Mouse (Mus musculus) CH12.LX (cell line): ENCODE results near the gene Tcte3. TPM values are rescaled to one million over a fixed set of nuclear protein-coding genes. Genes with fewer than 3 reads are reported as not detected.
"Not testable (repeated sequence)": the region's sequence is repeated elsewhere in the genome, so short reads cannot be mapped to it uniquely, and the experiment has no call there.

Experiments used
- DNase-seq: peaks from one replicate; pipeline ENCODE4 v3.0.0-alpha.2; 2013; ENCODE audit errors: extremely low read depth
- H3K27ac ChIP-seq: 2 replicates; pipeline ENCODE4 v1.5.1; 2012; ENCODE audit warnings: low read depth, mild to moderate bottlenecking, control low read depth, moderate library complexity; ENCODE audit not compliant: insufficient read depth
- H3K27me3 ChIP-seq: replicated peaks from 2 replicates; pipeline ENCODE3; 2012; ENCODE audit warnings: inconsistent platforms
- H3K36me3 ChIP-seq, 2 experiments: replicated peaks in 1 of 2; 2 replicates each; pipeline versions ENCODE3 to v1.6.1; 2012; ENCODE audit warnings: inconsistent platforms in 1 of 2, low read length in 1 of 2, mild to moderate bottlenecking in 1 of 2, mixed read lengths in 1 of 2, moderate library complexity in 1 of 2; ENCODE audit not compliant: control insufficient read depth in 1 of 2, insufficient read depth in 1 of 2
- H3K4me1 ChIP-seq, 2 experiments: 2 replicates each; pipeline ENCODE4 v1.6.1; 2012; ENCODE audit warnings: inconsistent platforms in 1 of 2, moderate library complexity in 1 of 2; ENCODE audit not compliant: insufficient read depth in 2 of 2, control insufficient read depth in 1 of 2
- H3K4me2 ChIP-seq: 2 replicates; pipeline ENCODE4 v1.6.1; 2012; ENCODE audit warnings: low read depth, mild to moderate bottlenecking, control low read depth; ENCODE audit not compliant: poor library complexity, insufficient read depth, severe bottlenecking
- H3K4me3 ChIP-seq, 3 experiments: fragments of 150-350 bp in 1 of 3; sonication (generic) in 1 of 3; replicated peaks in 1 of 3; 2 replicates each; pipeline versions ENCODE3 to v1.5.1; 2011 to 2012; ENCODE audit warnings: low read depth in 2 of 3, low read length in 2 of 3, mild to moderate bottlenecking in 2 of 3, moderate library complexity in 2 of 3, control low read depth in 1 of 3, improper control_type of control experiment in 1 of 3, inconsistent platforms in 1 of 3, mixed read lengths in 1 of 3; ENCODE audit not compliant: poor library complexity in 1 of 3
- H3K79me2 ChIP-seq: replicated peaks from 2 replicates; pipeline ENCODE4 v1.6.1; 2012; ENCODE audit warnings: mild to moderate bottlenecking, moderate library complexity; ENCODE audit not compliant: control insufficient read depth, poor library complexity, insufficient read depth, severe bottlenecking; ENCODE audit errors: extremely low read depth
- H3K9ac ChIP-seq: 2 replicates; pipeline ENCODE4 v1.6.1; 2012; ENCODE audit warnings: low read depth, mild to moderate bottlenecking, control low read depth, moderate library complexity; ENCODE audit not compliant: insufficient read depth
- H3K9me3 ChIP-seq: replicated peaks from 2 replicates; pipeline ENCODE3; 2012; ENCODE audit warnings: low read length, inconsistent platforms, mixed read lengths
- dilution Hi-C: fragments of 300-500 bp; cut with MboI; formaldehyde crosslinking; loops from 2 replicates; pipeline ENCODE4 v1.14.3; 2020; ENCODE audit warnings: low sequenced_read_pairs; ENCODE audit not compliant: extremely low pct_unique_long_range_greater_than_20kb, extremely low pct_ligation_motif_present
- in situ Hi-C: fragments of 300-500 bp; cut with MboI; formaldehyde crosslinking; loops from 3 replicates; pipeline ENCODE4 v1.14.3; 2019; ENCODE audit warnings: low sequenced_read_pairs, low pct_ligation_motif_present, low pct_unique_long_range_greater_than_20kb, mixed read lengths
- polyA plus RNA-seq: library from polyadenylated mRNA; unstranded; fragments of >175 nt; gene quantifications from 2 replicates; pipeline ENCODE4 v1.2.1, GENCODE M21; 2012; ENCODE audit warnings: low read depth; ENCODE audit not compliant: insufficient read length
- total RNA-seq, 2 experiments: library from RNA; depleted of rRNA; stranded (reverse); fragments of 300-350 nt in 1 of 2; fragments of >200 nt in 1 of 2; gene quantifications; 2 replicates each; pipeline ENCODE4 v1.2.3; 2012 to 2014

Gene Tcte3
- total and polyA plus RNA-seq, 3 experiments: 1.9 to 5.8 TPM; not detected in 1

DNA sequence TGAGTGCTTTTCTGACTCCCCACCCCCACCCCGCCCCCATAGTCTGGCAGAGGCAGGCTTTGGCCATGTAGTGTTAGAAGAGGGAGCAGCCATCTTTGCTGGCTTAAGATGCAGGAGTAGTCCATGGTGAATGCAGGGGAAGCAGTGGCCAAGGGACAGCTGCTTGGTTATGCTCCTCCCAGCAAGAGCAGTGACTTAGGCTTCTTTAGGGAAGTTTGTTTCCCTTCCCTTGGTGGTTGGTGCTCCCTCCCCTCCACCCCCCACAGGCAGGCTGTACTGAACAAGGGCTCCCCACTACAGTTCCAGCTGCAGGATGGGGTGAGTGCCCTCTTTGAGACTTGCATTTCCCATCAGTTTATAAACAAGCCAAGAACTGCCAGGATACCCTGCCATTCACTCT lies 11.5 kb upstream of the Tcte3 start:
- H3K4me1 ChIP-seq, H3K4me3 ChIP-seq, in situ Hi-C loops, H3K27me3 ChIP-seq, H3K27ac ChIP-seq, H3K4me2 ChIP-seq, H3K9ac ChIP-seq, H3K79me2 ChIP-seq, H3K9me3 ChIP-seq, DNase-seq, dilution Hi-C loops: not testable (repeated sequence)
- peaks cover 26 to 29% of the 10 kb centered on the region in 2 experiments for H3K36me3 ChIP-seq

DNA sequence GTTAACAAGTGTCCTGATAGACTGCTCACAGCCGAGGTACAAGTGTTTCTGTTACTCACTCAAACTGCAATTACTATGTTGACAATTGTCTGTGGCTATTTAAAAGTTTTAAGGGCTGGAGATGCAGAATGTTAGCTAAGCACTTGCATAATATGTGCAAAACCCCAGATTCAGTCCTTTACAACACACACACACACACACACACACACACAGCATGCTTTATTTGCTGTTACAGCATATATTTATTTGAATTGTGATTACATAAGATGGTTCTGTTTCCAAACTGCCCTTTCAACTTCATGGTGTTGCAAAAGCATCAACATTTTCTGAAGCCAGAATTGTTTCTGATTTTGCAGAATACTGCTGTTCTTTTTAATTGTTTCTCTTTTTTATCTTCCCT lies 9.1 kb upstream of the Tcte3 start:
- dilution Hi-C loops, DNase-seq, H3K4me3 ChIP-seq, H3K27ac ChIP-seq, H3K79me2 ChIP-seq, H3K4me2 ChIP-seq, H3K9ac ChIP-seq, H3K27me3 ChIP-seq, in situ Hi-C loops, H3K9me3 ChIP-seq, H3K4me1 ChIP-seq: not testable (repeated sequence)
- peaks cover 3 to 10% of the 10 kb centered on the region in 2 experiments for H3K36me3 ChIP-seq

DNA sequence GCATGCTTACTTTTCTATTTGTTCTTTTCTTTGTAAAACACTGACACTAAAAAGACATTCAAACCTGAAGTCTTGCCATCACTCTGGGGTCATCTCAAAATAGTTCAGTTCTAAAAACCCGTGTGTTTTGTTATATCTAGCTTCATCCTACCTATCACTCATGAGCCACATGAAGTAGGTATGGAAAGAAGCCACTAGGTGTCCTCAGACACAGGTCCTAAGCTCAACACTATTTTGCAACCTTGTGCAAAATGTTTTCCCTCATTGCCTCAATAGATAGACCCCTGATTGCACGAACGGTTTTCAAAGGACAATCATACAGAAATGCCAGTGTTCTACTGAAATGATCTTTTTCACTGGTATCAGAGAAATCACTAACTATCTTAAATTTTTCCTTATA lies 833 bp downstream of the Tcte3 start:
- H3K4me2 ChIP-seq, dilution Hi-C loops, H3K9ac ChIP-seq, DNase-seq, H3K79me2 ChIP-seq, H3K4me1 ChIP-seq, H3K36me3 ChIP-seq, H3K4me3 ChIP-seq, in situ Hi-C loops, H3K9me3 ChIP-seq, H3K27ac ChIP-seq, H3K27me3 ChIP-seq: not testable (repeated sequence)

DNA sequence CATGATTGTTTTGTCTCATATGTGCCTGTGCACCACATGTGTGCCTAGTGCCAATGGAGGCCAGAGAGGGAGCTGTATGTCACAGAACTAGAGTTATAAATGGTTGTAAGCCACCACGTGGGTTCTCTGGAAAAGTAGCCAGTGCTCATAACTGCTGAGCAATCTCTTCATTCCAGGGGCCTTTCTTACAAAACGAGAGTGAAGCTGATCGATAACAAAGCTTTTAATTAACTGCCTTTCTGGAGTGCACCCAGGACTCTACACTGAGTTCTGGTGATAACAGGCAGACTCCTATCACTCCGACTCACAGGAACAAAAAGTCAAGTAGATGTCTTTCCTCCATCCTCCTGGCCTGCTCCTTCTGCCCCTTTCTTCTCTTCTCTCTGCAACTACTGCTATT lies 9.9 kb downstream of the Tcte3 start:
- H3K9me3 ChIP-seq, H3K4me2 ChIP-seq, in situ Hi-C loops, H3K79me2 ChIP-seq, H3K36me3 ChIP-seq, dilution Hi-C loops, H3K4me3 ChIP-seq, H3K27ac ChIP-seq, H3K27me3 ChIP-seq, H3K4me1 ChIP-seq, H3K9ac ChIP-seq, DNase-seq: not testable (repeated sequence)

DNA sequence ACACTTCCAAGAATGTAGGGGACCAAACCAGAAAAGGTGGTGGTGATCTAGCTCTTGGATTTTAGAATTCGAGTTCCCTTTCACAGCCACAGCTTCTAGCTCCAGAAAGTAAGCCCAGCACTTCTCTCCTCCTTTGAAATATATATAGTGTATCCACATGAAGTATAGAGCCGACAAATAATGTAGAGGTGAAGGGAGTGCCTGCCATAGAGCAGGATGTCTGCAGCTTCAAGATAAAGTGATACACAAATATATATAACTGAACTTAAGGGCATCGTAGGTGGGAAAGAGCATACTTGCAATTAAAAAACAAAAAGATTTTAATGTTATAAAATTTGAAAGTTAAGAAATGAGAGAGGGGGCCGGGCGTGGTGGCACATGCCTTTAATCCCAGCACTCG lies 15.8 kb downstream of the Tcte3 start:
- H3K27ac ChIP-seq, DNase-seq, in situ Hi-C loops, H3K27me3 ChIP-seq, dilution Hi-C loops, H3K9ac ChIP-seq, H3K4me1 ChIP-seq, H3K36me3 ChIP-seq, H3K9me3 ChIP-seq, H3K4me3 ChIP-seq, H3K4me2 ChIP-seq, H3K79me2 ChIP-seq: not testable (repeated sequence)

DNA sequence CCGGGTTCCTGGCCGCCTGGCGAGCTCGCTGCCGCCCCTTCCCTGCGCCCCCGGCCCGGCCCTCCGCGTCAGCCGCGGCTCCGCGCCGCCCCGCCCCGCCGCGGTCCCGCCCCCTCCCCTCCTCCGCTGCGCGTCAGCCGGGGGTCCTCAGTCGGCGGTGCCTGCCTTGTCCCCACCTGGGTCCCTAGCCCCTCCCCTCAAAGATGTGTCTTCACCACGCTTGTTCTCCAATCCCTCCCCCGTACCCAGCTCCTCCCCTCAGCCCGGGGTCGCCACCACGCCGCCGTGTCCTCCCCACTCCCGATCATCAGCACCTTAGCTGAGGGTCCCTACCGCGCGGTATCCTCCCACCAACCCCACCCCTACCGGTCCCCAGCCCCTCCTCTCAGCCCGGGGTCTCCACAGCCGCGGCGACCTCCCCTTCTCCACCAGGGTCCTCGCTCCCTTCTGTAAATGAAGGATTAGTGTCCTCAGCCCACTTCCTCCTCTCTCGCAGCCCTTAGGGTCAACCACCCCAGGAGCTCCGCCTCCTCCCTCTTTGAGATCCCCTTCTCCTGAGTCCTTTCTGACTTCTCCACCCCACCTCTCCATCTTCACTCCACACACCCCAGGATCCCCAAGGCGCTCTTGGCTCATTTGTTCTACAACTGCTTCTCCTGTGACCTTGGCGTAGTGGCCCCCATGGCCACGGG lies 16.6 kb downstream of the Tcte3 start:
- H3K4me2 ChIP-seq, H3K9ac ChIP-seq, DNase-seq, dilution Hi-C loops, H3K4me1 ChIP-seq, H3K27me3 ChIP-seq, in situ Hi-C loops, H3K4me3 ChIP-seq, H3K27ac ChIP-seq, H3K79me2 ChIP-seq, H3K36me3 ChIP-seq, H3K9me3 ChIP-seq: not testable (repeated sequence)
